Mouse (Mus musculus): ENCODE data around the gene Tmprss12.

DNA sequence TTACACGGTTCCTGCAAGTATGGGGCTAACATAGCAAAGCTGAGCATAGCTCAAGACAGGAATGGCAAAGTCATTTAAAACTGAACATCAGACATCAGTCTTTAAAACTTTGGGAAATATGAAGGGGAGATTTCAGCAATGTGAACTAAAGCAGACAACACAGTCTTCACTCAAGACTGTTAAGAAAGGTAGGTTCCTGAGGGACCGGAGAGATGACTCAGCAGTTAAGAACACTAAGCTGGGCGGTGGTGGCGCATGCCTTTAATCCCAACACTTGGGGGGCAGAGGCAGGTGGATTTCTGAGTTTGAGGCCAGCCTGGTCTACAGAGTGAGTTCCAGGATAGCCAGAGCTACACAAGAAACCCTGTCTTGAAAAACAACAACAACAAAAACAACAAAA lies 4.2 kb upstream of the Tmprss12 start:
- TF ChIP-seq CTCF (conservative IDR thresholded peaks at IDR 0.05; ENCODE audit: low read length) (no peak), NANOG (IDR thresholded peaks at IDR 0.05; ENCODE audit: borderline replicate concordance, low read length) (no peak)
